Mouse (Mus musculus) left cerebral cortex, postnatal 4 days (tissue): ENCODE measurements at regions not wholly inside any gene's neighbourhood (a gene's known extent, or its start where the extent isn't known, plus 50 kb on each side); places are given as distances from the start of the nearest gene placed in this dataset.

Experiments
- DNase-seq: peaks from one replicate; pipeline ENCODE4 v3.0.0-alpha.2; 2022
- intact Hi-C: fragments of 180-260 bp; cut with DNase I; formaldehyde crosslinking; loops from one replicate; pipeline ENCODE4 v1.15.1; 2025

GRCm38 (mm10) chr10:109486917-109487604 lies 476.3 kb upstream of the Syt1 start:
- no peak for DNase-seq
- intact Hi-C loops: no loop called here

GRCm38 (mm10) chr10:109480551-109480950 lies 469.8 kb upstream of the Syt1 start:
- no peak for DNase-seq
- intact Hi-C loops: no loop called here

- peak; percentile 29 for DNase-seq
- intact Hi-C loops: loop anchor here (10.0 kb wide), 1 partner anchor 1585 kb away; no protein-coding TSS in a partner anchor
Observed at GRCm38 (mm10) chr10:109479941-109480340, 469.2 kb upstream of the Syt1 start.

GRCm38 (mm10) chr10:109466516-109466915 lies 455.7 kb upstream of the Syt1 start:
- intact Hi-C loops: no loop called here
- no peak for DNase-seq

GRCm38 (mm10) chr10:109431112-109431511 lies 420.3 kb upstream of the Syt1 start:
- intact Hi-C loops: no loop called here
- no peak for DNase-seq

- intact Hi-C loops: no loop called here
- DNase-seq: no peak
Observed at GRCm38 (mm10) chr10:109427878-109428277, 417.1 kb upstream of the Syt1 start.

- DNase-seq: no peak
- intact Hi-C loops: no loop called here
Observed at GRCm38 (mm10) chr10:109407011-109407410, 396.2 kb upstream of the Syt1 start.

GRCm38 (mm10) chr10:109405116-109405685 lies 394.4 kb upstream of the Syt1 start:
- intact Hi-C loops: no loop called here
- DNase-seq: no peak

GRCm38 (mm10) chr10:109383758-109384157 lies 373.0 kb upstream of the Syt1 start:
- peak; percentile 87 for DNase-seq
- intact Hi-C loops: no loop called here

GRCm38 (mm10) chr10:109378846-109379245 lies 368.1 kb upstream of the Syt1 start:
- intact Hi-C loops: no loop called here
- DNase-seq: no peak

- intact Hi-C loops: no loop called here
Observed at GRCm38 (mm10) chr10:109360161-109360560, 349.4 kb upstream of the Syt1 start.

GRCm38 (mm10) chr10:109358812-109359211 lies 348.0 kb upstream of the Syt1 start:
- intact Hi-C loops: no loop called here
- no peak for DNase-seq

More at GRCm38 (mm10) chr10:109360161-109360560, 349.4 kb upstream of the Syt1 start:
- peak; percentile 5 for DNase-seq

GRCm38 (mm10) chr10:109332846-109333386 lies 322.1 kb upstream of the Syt1 start:
- intact Hi-C loops: no loop called here
- no peak for DNase-seq

GRCm38 (mm10) chr10:109309286-109309685 lies 298.5 kb upstream of the Syt1 start:
- intact Hi-C loops: no loop called here

GRCm38 (mm10) chr10:109300199-109300598 lies 289.4 kb upstream of the Syt1 start:
- DNase-seq: no peak
- intact Hi-C loops: no loop called here

More at GRCm38 (mm10) chr10:109309286-109309685, 298.5 kb upstream of the Syt1 start:
- DNase-seq: no peak

- DNase-seq: no peak
- intact Hi-C loops: no loop called here
Observed at GRCm38 (mm10) chr10:109299785-109300184, 289.0 kb upstream of the Syt1 start.

- intact Hi-C loops: no loop called here
- DNase-seq: no peak
Observed at GRCm38 (mm10) chr10:109283348-109283747, 272.6 kb upstream of the Syt1 start.

- intact Hi-C loops: no loop called here
Observed at GRCm38 (mm10) chr10:109249781-109250180, 239.0 kb upstream of the Syt1 start.

GRCm38 (mm10) chr10:109246328-109246727 lies 235.5 kb upstream of the Syt1 start:
- DNase-seq: peak; percentile 97
- intact Hi-C loops: no loop called here

More at GRCm38 (mm10) chr10:109249781-109250180, 239.0 kb upstream of the Syt1 start:
- DNase-seq: no peak

GRCm38 (mm10) chr10:109237026-109237425 lies 226.2 kb upstream of the Syt1 start:
- peak; percentile 2 for DNase-seq
- intact Hi-C loops: no loop called here

GRCm38 (mm10) chr10:109226989-109227388 lies 216.2 kb upstream of the Syt1 start:
- intact Hi-C loops: no loop called here
- peak; percentile 17 for DNase-seq
